ENCODE assay signal across 8 mouse cellular contexts in the genomic region with DNA sequence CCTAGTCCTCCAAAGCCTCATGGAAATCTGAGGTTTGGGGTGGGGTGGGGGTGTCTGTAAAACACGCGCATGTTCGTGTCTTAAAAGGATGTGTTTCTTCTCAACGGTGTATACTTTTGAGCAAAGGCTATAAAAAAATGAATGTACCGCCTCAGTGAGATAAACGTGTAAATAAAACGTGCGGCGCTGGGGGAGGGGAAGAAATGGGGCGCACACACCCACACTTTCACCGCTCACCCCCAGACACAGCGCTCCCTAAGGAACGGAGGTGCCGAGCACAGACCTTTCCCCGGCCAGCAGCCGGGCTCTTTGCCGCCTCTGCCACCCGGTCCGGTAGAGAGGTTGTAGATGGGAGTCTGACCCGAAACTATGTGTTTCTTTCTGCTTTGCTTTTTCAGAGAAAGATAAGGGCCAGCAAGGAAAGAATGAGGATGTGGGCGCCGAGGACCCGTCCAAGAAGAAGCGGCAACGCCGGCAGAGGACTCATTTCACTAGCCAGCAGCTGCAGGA. TPM values are rescaled to one million over a fixed set of nuclear protein-coding genes. Genes with fewer than 3 reads are reported as not detected.
DNase-seq lines count a peak whose midpoint lies in the region; ATAC-seq lines count a peak whose summit lies in the region.

No protein-coding gene starts in this region.

- peak overlapping the region; percentile 49 for H3K4me3 ChIP-seq in kidney, embryonic 14.5 days (ENCODE audit: low read length)
- H3K4me3 ChIP-seq in embryonic facial prominence, embryonic 11.5 days (ENCODE audit: low read depth, low read length) = peak overlapping the region; percentile 49
- H3K4me3 ChIP-seq in intestine, embryonic 15.5 days (replicated peaks) = peak overlapping the region; percentile 64
- peak overlapping the region; percentile 4; the same call in 1 of the 2 replicates for H3K4me3 ChIP-seq in neural tube, embryonic 13.5 days

- peaks cover 13% of the 10 kb centered on the region; the same call in 1 of the 2 replicates for H3K4me1 ChIP-seq in kidney, embryonic 14.5 days (ENCODE audit: control insufficient read depth, insufficient read depth, low read length)
- H3K4me1 ChIP-seq in embryonic facial prominence, embryonic 11.5 days (ENCODE audit: control insufficient read depth, insufficient read depth, low read length) = peaks cover 5% of the 10 kb centered on the region
- H3K4me1 ChIP-seq in intestine, embryonic 15.5 days (replicated peaks) = peaks cover 2% of the 10 kb centered on the region; the same call in 1 of the 2 replicates
- peaks cover 15% of the 10 kb centered on the region for H3K4me1 ChIP-seq in neural tube, embryonic 13.5 days (replicated peaks)

- H3K4me2 ChIP-seq in kidney, embryonic 14.5 days (replicated peaks; ENCODE audit: low read depth, low read length) = peak overlapping the region; percentile 19; the same call in 1 of the 2 replicates
- H3K4me2 ChIP-seq in embryonic facial prominence, embryonic 11.5 days (ENCODE audit: low read depth, low read length) = 0 out of 2 replicates have a peak overlapping the region, but pooled peaks have one; percentile 13
- peak overlapping the region; percentile 93 for H3K4me2 ChIP-seq in intestine, embryonic 15.5 days (replicated peaks)
- H3K4me2 ChIP-seq in neural tube, embryonic 13.5 days = no peak overlapping the region

- peaks cover 93% of the 10 kb centered on the region for H3K27me3 ChIP-seq in kidney, embryonic 14.5 days (ENCODE audit: control insufficient read depth, insufficient read depth, low read length)
- peaks cover 60% of the 10 kb centered on the region for H3K27me3 ChIP-seq in embryonic facial prominence, embryonic 11.5 days (ENCODE audit: control insufficient read depth, insufficient read depth, low read length)
- peaks cover 40% of the 10 kb centered on the region for H3K27me3 ChIP-seq in intestine, embryonic 15.5 days (replicated peaks)
- peaks cover 100% of the 10 kb centered on the region for H3K27me3 ChIP-seq in neural tube, embryonic 13.5 days

- ATAC-seq in kidney, embryonic 14.5 days (ENCODE audit: low FRiP score, low TSS enrichment) = no peak
- no peak for ATAC-seq in embryonic facial prominence, embryonic 11.5 days (replicated peaks; ENCODE audit: insufficient number of reproducible peaks, low FRiP score, low TSS enrichment, low read depth)
- ATAC-seq in intestine, embryonic 15.5 days = no peak
- no peak for ATAC-seq in neural tube, embryonic 13.5 days (ENCODE audit: low read depth)
- ATAC-seq in erythroblast, adult 5-6 weeks (replicated peaks; ENCODE audit: low FRiP score, poor library complexity, severe bottlenecking) = no peak

- H3K27ac ChIP-seq in kidney, embryonic 14.5 days (ENCODE audit: low read depth, low read length) = no peak overlapping the region
- H3K27ac ChIP-seq in embryonic facial prominence, embryonic 11.5 days (replicated peaks; ENCODE audit: low read depth, low read length) = no peak overlapping the region; the same call in 1 of the 2 replicates
- peak overlapping the region; percentile 0; the same call in 1 of the 2 replicates for H3K27ac ChIP-seq in intestine, embryonic 15.5 days
- H3K27ac ChIP-seq in neural tube, embryonic 13.5 days (replicated peaks) = no peak overlapping the region

- H3K9ac ChIP-seq in kidney, embryonic 14.5 days (ENCODE audit: low read depth, low read length) = no peak overlapping the region
- peak overlapping the region; percentile 50 for H3K9ac ChIP-seq in embryonic facial prominence, embryonic 11.5 days (replicated peaks; ENCODE audit: low read length)
- peak overlapping the region; percentile 43 for H3K9ac ChIP-seq in intestine, embryonic 15.5 days
- no peak overlapping the region for H3K9ac ChIP-seq in neural tube, embryonic 13.5 days

- 1% methylated on average over 26 of the region's 26 CpGs for whole genome bisulfite sequencing in kidney, embryonic 14.5 days
- WGBS in embryonic facial prominence, embryonic 11.5 days = under 1% methylated on average over 26 of the region's 26 CpGs
- WGBS in intestine, embryonic 15.5 days = 21% methylated on average over 26 of the region's 26 CpGs
- 1% methylated on average over 26 of the region's 26 CpGs for WGBS in neural tube, embryonic 13.5 days

- H3K36me3 ChIP-seq in kidney, embryonic 14.5 days (ENCODE audit: control insufficient read depth, insufficient read depth, low read length) = no peaks in the 10 kb centered on the region
- H3K36me3 ChIP-seq in embryonic facial prominence, embryonic 11.5 days (replicated peaks; ENCODE audit: control insufficient read depth, insufficient read depth, low read depth, low read length) = no peaks in the 10 kb centered on the region
- H3K36me3 ChIP-seq in intestine, embryonic 15.5 days = no peaks in the 10 kb centered on the region
- no peaks in the 10 kb centered on the region for H3K36me3 ChIP-seq in neural tube, embryonic 13.5 days

- no peaks in the 10 kb centered on the region for H3K9me3 ChIP-seq in kidney, embryonic 14.5 days (ENCODE audit: control insufficient read depth, low read length)
- H3K9me3 ChIP-seq in embryonic facial prominence, embryonic 11.5 days (replicated peaks; ENCODE audit: control insufficient read depth, low read length) = no peaks in the 10 kb centered on the region
- no peaks in the 10 kb centered on the region for H3K9me3 ChIP-seq in intestine, embryonic 15.5 days
- no peaks in the 10 kb centered on the region for H3K9me3 ChIP-seq in neural tube, embryonic 13.5 days

- DNase-seq in kidney, postnatal 10 days = no peak
- peak; percentile 24 for DNase-seq in embryonic facial prominence, embryonic 11.5 days (ENCODE audit: low spot score)
- DNase-seq in ovary, adult 18-20 months (ENCODE audit: low spot score) = no peak
- no peak for DNase-seq in right cerebral cortex, postnatal 36 days (ENCODE audit: low spot score in 2 of 2)

RNA-seq across cellular contexts. Expression of gene Pitx2, which starts 15.6 kb away (rescaled TPM):
- 1.7 and 1.8 TPM in 2 replicates for polyA plus RNA-seq in kidney, embryonic 14.5 days (2014; fragmentation: Nextera tagmentation; extraction: Ambion mirVana)
- 35.6 and 41.4 TPM in 2 replicates for polyA plus RNA-seq in embryonic facial prominence, embryonic 11.5 days (2014; fragmentation: Nextera tagmentation; extraction: Ambion mirVana)
- 39.4 and 45.2 TPM in 2 replicates for polyA plus RNA-seq in intestine, embryonic 15.5 days (2015; fragmentation: Nextera tagmentation; extraction: Ambion mirVana)
- polyA plus RNA-seq in neural tube, embryonic 13.5 days (2015; fragmentation: Nextera tagmentation; extraction: Ambion mirVana) = 4.2 and 5.7 TPM in 2 replicates
- total RNA-seq in erythroblast, adult 5-6 weeks (2015; ENCODE audit: low replicate concordance) = not detected in 2 replicates
- total RNA-seq in erythroblast, adult 5-6 weeks (2017; ENCODE audit: low replicate concordance) = not detected in 2 replicates

Comparison
In these comparisons a context has a peak if more than half of its experiments do, and no peak if none do; other contexts are left out.
1. H3K4me3 ChIP-seq: peak in every context shown above with its lines; median percentile 64 in intestine, embryonic 15.5 days; 49 in kidney, embryonic 14.5 days; 49 in embryonic facial prominence, embryonic 11.5 days; 4 in neural tube, embryonic 13.5 days.
2. H3K9ac ChIP-seq: peak in embryonic facial prominence, embryonic 11.5 days (single experiment) and intestine, embryonic 15.5 days (single experiment); none in kidney, embryonic 14.5 days (single experiment) and neural tube, embryonic 13.5 days (single experiment).